Mouse (Mus musculus): ENCODE results near the gene AK157302. TPM values are rescaled to one million over a fixed set of nuclear protein-coding genes. Genes with fewer than 3 reads are reported as not detected.

The AK157302 gene
- total RNA-seq, 2 experiments from 2014 or later, result 20.2 to 21.5 TPM

DNA sequence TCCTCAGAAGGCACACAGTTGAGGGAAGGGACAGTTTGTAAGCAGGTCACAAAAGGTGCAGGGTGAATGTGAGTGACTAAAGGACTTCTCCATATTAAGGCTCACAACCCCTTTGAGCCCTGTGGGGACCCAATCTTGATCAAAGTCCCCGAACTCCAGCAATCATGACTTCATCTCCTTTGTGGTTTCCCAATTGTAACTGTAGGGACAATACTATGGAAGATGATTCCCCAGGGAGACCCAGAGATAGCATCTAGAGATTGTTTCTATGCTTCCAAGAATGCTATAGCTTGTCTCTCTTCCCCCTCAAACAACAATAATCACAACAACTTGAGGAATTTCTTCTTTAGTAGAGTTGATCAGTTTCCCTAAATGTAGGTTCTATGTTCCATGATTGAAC, 47.7 kb downstream of the AK157302 start, which contains the start of gene Olfr1366:
TSS of gene Olfr1366 (minus strand) at position 101 of the 400 bp plus-strand sequence.
- DNase-seq, result no peak

Small RNA genes within 50 kb of the gene (microRNA-seq; reads per million reads assigned to microRNA genes)
- 0 reads per million in 2 experiments for gene Mir1896 (ENCODE audit: borderline replicate concordance in 2 of 2)

Other genes with a start within 250 kb of the AK157302 start
- not detected for gene Gpx5, start 202.5 kb upstream of the AK157302 start, total RNA-seq (2021)
- not detected for gene Gpx6, start 183.1 kb upstream of the AK157302 start, total RNA-seq (2021)
- not detected for gene Olfr1367, start 148.3 kb upstream of the AK157302 start, total RNA-seq (2021)
- 1 to 10 TPM; 4.5 to 5.0 TPM for gene Zscan12, start 132.4 kb upstream of the AK157302 start, total RNA-seq (2021)
- gene Zkscan3, start 92.5 kb upstream of the AK157302 start, total RNA-seq (2021), result 10 to 100 TPM; 15.9 to 16.8 TPM
- under 1 TPM; 0.15 to 0.27 TPM for gene Pgbd1, start 54.2 kb upstream of the AK157302 start, total RNA-seq (2021)
- gene Zscan26, start 41.5 kb upstream of the AK157302 start, total RNA-seq (2021), result 10 to 100 TPM; 10.2 to 10.3 TPM
- under 1 TPM in 1 of 2 experiments, not detected in 1; 0.18 TPM for gene Nkapl, start 26.7 kb upstream of the AK157302 start, total RNA-seq (2021)
- under 1 TPM; 0.41 to 0.59 TPM for gene Zkscan4, start 16.3 kb upstream of the AK157302 start, total RNA-seq (2021)
- not detected for gene Gm10065, start 15.8 kb upstream of the AK157302 start, total RNA-seq (2021)
- 100 to 1,000 TPM; 119 to 147 TPM for gene Gm11273, start 6.2 kb downstream of the AK157302 start, total RNA-seq (2021)
- gene Zkscan8, start 35.9 kb downstream of the AK157302 start, total RNA-seq (2021), result 1 to 10 TPM; 3.8 to 5.4 TPM
- gene Olfr1366, start 47.6 kb downstream of the AK157302 start, total RNA-seq (2021), result not detected
- not detected for gene Olfr1535, start 64.7 kb downstream of the AK157302 start, total RNA-seq (2021)
- not detected for gene Olfr1364, start 86.5 kb downstream of the AK157302 start, total RNA-seq (2021)
- not detected for gene Olfr1362, start 118.8 kb downstream of the AK157302 start, total RNA-seq (2021)
- not detected for gene Olfr11, start 147.3 kb downstream of the AK157302 start, total RNA-seq (2021)
- gene Olfr1361, start 168.2 kb downstream of the AK157302 start, total RNA-seq (2021), result not detected
- gene Olfr1360, start 182.2 kb downstream of the AK157302 start, total RNA-seq (2021), result not detected
- gene Olfr1359, start 202.9 kb downstream of the AK157302 start, total RNA-seq (2021), result not detected
- gene Hist1h2bl, start 220.9 kb downstream of the AK157302 start, total RNA-seq (2021), result 10 to 100 TPM; 15.1 to 26.3 TPM
- 10 to 100 TPM in 1 of 2 experiments, 1 to 10 TPM in 1; 4.4 to 21.0 TPM for gene Hist1h2ai, start 221.2 kb downstream of the AK157302 start, total RNA-seq (2021)
- 10 to 100 TPM; 10.1 to 40.0 TPM for gene Hist1h3h, start 222.4 kb downstream of the AK157302 start, total RNA-seq (2021)
- gene Hist1h2bm, start 226.8 kb downstream of the AK157302 start, total RNA-seq (2021), result 1 to 10 TPM; 1.1 to 5.1 TPM
- gene Hist1h4j, start 239.8 kb downstream of the AK157302 start, total RNA-seq (2021), result 1 to 10 TPM; 1.2 to 4.0 TPM

Measured in gastrocnemius, postnatal 25 days (tissue).